Mouse (Mus musculus): ENCODE measurements around the gene Apom.

DNA sequence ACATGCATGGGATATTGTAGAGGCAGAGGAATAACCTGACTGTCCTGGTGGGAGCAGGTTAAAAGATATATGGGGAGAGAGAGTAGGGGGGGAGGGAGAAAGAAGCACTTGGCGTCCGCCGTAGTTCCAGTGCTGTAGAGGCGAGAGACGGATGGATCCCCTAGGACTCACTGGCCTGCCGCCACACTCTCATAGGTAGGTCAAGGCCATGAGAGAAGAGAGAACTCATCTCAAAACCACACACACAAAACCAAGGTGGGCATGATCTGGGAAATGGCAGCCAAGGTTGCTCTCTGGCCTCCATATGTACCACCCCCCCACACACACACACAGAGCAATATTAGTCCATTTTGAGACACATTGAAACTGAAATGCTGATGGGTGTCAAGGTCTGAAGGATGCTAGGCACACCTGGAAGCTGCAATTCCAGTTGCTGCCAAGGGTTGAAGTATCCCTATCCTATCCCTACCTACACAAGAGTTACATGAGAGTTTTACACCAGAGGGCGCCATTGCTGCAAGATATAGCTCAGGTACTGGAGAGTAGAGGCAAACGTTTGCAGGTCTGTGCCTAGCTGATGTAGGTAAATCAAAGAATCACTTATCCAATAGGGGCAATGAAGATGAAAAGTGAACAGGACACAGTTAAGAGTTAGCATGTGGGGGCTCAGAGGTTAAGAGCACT is 34.6 kb upstream of the Apom start:
- TF ChIP-seq CTCF (IDR thresholded peaks at IDR 0.05; ENCODE audit: control insufficient read depth, insufficient read depth, insufficient read length) (peak; percentile 2), USF1 (IDR thresholded peaks at IDR 0.05; ENCODE audit: low read depth) (no peak), MYOD1 (IDR thresholded peaks at IDR 0.05; ENCODE audit: control insufficient read depth, insufficient read length, low read depth) (no peak), MAX (IDR thresholded peaks at IDR 0.05) (no peak), MYOG (IDR thresholded peaks at IDR 0.05; ENCODE audit: control insufficient read depth, extremely low read depth, insufficient read length) (no peak)
